Mouse (Mus musculus): ENCODE measurements around the gene Cdkn2d.
"Not testable (repeated sequence)": the region's sequence is repeated elsewhere in the genome, so short reads cannot be mapped to it uniquely, and the experiment has no call there.

- TF ChIP-seq EP300 (optimal IDR thresholded peaks at IDR 0.05) = not testable (repeated sequence)
- TF ChIP-seq CTCF (IDR thresholded peaks at IDR 0.05; ENCODE audit: low read depth) = peak; percentile 31; the same call in 1 of the 2 replicates
Measured at GRCm38 (mm10) chr9:21269590-21269989, 21.6 kb downstream of the Cdkn2d start.
